Mouse (Mus musculus) spleen, postnatal 4 days (tissue): ENCODE measurements around the gene Rora.
"Not testable (repeated sequence)": the region's sequence is repeated elsewhere in the genome, so short reads cannot be mapped to it uniquely, and the experiment has no call there.

Source experiments
- DNase-seq, 2 experiments: peaks; one replicate each; pipeline ENCODE4 v3.0.0; 2022; ENCODE audit warnings: low spot score in 2 of 2

Rora gene

DNA sequence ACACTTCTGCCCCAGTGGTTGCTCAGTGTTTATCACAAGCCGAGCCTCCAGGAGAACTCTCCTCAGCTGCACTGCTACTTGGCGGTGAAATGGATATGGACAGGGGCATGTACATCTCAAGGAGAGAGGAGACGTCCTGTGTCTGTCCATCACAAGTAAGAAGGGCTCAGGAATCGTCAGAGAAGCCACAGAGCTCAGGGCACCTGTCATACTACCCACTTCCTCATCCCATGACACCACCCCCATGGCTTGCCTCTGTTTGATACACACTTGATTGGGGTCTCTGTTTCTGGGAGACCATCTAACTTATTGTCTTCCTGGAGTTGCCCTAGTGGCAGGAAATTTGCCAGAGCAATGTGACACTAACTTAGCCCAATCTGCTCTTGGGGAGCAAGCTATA lies 433.3 kb downstream of the Rora start:
- no peak for DNase-seq

DNA sequence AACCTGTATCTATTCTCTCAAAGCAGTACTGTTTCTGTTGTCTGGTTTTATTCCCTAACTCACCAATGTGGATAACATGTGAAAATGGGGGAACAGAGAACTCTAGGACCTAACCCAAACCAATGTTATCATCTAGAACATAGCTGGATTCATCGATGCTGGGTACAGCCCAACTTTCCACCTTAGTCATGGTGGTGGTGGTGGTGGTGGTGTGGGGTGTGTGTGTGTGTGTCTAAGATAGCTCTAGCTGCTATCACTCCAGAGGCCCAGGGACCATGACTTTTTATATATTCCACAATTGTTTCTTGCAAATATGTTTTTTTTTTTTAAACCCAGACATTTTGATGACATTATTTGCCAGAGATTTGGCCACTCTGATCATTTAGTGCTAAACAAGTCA lies 433.7 kb downstream of the Rora start:
- DNase-seq: no peak

DNA sequence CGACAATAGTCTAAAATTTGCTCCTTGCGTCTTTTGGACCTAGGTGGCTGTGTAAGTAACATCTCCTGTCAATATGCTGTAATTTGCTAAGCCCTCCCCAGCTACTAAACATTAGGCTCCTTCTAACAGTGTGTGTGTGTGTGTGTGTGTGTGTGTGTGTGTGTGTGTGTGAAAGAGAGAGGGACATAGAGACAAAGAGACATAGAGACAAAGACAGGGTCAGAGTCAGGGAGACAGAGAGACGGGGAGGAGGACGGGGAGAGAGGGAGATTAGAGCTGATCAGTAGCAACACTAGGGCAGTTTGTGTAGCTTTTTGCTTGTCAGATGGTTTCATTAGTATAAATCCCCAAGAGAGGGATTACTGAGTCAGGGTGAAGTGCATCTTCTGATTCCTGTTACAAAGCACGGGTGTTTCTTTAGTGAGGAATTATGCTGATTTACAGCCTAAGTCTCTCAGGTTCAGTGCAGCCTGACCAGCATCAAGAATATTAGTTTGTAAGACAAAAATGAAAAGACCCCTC lies 437.2 kb downstream of the Rora start:
- DNase-seq: no peak

DNA sequence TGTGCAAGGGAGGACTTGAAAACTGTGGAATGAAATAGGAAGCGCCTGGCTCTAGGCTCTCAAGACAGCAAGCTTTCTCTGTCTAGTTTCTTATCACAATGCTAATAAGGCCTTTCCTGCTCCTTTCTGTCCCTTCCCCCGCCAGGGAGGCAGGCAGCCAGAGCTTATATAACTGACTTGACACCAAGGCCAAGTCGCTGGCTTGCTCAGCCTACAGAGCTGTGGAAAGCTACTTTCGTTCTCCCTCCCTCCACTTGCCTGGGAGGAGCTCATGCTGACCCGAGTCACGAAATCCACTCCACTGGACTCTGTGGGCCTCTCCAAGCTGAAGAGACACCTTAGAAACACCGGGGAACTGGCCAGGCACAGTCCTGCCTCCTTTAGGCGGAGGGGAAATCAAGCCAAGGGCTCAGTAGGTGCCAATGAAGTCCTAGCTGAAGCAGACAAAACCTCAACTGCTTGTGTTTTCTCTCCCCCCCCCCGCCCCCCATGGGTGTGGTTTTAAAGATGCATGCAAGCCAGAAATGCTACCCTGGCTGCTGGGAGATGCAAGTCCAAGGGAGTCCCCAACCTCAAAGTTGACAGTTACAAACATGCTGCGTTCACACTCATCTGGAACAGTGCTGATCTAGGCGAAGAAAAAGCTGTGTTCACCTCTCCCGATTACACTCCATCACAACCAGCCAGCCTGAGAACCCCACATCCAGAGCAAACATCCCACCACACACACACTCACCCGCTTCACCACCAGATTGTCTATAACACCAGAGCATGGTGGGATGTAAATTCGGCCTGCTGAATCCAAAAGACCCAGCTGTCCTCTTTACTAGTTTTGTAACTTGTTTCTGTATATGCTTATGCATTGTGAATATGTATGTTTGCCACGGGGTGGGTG lies 438.8 kb downstream of the Rora start:
- DNase-seq: peak in 1 of 2 experiments; percentile 20

DNA sequence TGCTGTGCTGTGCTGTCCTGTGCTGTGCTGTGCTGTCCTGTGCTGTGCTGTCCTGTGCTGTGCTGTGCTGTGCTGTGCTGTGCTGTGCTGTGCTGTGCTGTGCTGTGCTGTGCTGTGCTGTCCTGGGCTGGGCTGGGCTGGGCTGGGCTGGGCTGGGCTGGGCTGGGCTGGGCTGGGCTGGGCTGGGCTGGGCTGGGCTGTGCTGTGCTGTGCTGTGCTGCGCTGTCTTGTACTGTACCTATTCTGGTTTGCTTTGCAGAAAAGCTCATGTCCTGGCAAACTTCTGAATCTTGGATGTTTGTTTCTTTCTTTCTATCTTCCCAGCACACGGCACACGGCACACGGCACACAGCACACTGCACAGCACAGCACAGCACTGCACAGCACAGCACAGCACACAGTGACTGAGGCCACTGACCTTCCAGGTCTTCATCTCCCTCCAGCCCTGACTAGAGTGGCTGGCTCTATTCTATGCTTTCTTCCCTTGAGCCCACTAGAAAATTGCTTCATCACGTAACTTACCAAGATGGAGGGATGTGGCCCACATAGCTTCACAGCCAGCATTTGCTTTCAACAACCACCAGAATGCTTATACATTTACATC lies 446.7 kb downstream of the Rora start:
- DNase-seq: not testable (repeated sequence)

DNA sequence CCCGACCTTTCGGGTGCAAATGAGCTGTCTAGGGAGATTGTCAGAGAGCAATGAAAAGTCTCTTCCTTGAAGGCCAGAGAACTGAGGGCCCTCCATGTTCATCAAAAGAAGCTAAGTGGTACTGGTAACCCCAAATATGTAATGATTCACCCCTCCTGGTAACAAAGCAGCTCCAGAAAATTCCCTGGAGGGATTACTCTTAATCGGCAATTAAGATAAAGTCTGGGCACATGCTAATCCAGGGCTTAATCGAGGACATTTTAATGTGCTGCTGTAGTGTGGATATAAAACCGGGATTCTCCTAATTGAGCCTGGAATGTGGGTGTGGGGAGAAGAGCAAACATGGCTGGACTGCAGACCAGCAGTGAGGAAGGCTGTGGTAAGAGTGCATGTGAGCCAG lies 450.7 kb downstream of the Rora start:
- no peak for DNase-seq

DNA sequence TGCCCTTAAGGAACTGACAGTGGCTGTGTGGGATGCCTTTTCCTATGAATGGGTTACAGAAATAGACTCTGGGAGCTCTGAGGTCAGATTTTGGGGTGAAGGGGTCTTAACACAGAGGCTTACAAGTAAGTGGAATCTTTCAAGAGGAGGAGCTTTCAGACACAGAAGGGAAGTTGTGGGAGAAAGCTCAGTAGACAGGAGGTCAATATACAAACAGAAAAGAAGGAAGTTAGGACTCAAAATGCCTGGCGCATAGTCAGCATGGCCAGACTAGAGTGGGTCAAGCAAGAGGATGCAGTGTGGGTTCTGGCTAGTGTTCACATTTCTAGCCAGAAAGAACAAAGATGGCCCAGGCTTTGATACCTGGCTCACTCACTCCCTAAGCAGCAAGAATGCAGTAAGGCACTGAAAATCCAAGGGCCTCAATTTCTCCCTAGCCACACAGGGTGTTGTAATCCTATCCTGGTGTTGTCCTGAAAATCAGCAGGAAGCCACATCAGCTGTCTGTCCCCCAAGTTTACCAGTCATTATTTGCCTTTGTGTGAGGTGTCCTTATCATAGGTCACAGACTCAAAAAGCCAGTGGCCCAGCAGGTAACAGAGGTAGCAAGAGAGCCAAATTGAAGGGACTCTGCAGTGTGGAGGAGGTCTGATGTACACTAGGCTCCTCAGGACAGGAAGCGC lies 456.2 kb downstream of the Rora start:
- DNase-seq: no peak

DNA sequence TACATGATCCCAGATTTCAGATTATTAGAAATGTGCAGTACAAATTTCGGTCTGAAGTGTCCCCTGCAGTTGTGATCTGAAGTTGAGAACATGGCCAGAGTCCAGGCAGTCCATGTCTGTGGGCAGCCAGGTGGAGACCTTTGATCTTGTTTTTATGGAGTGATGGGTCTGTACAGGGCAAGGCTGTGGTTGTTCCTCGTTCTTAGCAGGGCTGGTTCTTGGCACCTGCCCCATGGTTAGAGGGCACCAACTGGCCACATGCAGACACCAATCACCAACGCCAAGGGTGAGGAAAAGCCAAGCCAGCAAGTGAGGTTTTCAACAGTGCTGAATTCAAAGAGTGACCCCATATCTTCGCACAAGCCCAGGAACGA lies 456.7 kb downstream of the Rora start:
- DNase-seq: no peak

DNA sequence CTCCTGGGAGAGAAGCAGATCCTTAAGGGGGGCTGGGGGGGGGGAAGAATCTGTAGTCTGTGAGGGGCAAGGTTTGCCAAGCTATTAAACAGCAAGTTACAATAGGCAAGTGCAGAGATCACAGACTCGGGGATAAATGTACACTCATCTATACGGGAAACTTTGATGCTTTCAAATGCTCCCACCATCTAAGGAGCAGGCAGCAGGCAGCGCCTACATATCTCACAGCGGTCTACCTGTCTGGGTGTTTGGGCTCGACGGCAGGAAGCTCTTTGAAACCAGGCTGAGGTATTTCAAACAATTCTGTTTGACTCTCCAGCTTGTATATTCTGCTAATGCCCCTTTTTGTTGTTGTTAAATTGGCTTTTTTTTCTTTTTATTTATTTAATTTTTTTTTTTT lies 457.1 kb downstream of the Rora start:
- no peak for DNase-seq

DNA sequence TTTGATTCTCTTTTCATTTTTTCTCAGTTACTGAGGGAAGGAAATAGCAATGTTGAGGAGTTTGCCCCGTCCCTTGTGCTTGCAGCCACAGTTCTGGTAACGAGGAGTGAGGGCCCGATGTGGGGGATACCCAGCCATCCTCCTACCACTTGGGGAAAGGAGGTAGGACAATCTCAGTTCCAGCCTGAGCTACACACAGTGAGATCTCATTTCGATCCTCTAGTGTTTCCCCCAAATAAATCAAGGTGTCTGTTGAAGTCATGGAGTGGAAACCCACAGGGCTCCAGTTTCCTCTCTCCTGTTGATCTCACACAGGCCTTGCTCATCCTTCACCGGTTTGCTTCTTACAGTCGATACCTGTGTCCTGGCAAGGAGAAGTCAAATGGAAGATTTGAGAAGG lies 458.0 kb downstream of the Rora start:
- DNase-seq: no peak

DNA sequence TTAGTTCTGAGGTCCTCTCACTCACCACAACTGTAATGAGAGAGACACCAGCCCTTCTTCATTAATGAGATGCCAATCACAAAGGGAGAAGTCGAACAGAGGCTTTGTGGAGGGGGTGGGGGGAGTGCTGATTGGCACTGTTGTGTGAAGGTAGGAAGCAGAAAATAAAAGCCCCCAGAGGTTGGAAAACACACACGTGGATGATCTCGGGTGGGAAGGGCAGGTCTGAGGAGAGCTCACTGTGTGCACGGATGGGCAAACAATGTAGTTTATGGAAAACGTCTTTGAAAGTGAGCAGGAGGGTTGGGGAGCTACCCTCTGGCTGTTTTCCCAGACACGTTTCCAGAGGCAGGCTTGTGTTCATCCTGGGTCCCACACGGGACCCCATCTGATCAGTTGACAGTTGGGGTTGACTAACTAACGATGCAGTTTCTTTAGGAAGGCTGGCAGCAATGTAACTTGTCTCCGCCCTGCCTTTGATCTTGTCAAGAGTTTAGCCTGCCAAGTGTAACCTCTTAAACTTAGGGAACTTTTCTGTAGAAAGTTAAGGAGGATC lies 460.9 kb downstream of the Rora start:
- no peak for DNase-seq

DNA sequence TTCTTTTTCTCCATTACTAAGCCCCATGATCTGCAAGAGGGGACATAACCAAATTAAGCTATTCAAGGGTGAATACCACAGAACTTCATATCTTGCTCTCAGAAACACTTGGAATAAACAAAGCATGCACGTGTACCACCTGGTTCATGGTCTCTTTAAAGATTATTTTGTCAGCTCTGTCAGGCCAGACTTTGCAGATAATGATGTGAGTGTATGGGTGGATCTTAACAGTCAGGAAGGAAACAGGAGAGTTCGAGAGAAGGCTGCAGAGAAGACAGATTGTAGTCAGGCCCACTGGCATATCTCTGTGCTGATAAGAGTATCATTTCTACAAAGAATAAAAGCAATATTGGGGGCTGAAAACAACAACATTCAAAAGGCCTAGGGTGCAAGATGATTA lies 463.2 kb downstream of the Rora start:
- no peak for DNase-seq

DNA sequence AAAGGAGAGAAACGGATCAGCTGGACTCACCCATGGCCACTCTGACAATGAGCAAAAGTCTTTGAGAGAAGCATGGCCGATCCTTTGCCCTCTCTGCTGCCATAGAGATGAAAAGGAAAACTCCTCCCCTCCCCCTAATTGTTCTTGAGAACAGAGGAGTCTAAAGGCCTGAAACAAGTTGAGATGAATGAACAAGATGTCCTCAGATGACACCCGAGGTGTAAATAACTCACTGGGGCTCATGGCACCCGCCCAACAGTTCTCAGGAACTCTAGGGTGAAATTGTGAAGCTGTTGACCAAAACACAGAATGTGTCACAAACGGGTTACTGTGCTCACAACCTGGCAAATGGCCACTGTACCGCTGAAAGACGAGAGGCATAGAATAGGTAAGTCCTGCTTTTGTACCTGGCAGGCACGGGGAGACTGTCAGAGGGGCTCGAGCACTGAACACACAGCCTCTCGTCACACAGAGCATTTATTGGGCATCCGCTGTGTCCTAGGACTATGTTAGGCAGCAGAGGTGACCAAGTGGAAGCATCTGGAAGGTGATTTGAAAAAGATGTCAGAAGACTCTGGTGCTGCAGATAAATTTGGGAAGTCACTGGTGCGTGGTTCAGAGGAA lies 467.6 kb downstream of the Rora start:
- no peak for DNase-seq

DNA sequence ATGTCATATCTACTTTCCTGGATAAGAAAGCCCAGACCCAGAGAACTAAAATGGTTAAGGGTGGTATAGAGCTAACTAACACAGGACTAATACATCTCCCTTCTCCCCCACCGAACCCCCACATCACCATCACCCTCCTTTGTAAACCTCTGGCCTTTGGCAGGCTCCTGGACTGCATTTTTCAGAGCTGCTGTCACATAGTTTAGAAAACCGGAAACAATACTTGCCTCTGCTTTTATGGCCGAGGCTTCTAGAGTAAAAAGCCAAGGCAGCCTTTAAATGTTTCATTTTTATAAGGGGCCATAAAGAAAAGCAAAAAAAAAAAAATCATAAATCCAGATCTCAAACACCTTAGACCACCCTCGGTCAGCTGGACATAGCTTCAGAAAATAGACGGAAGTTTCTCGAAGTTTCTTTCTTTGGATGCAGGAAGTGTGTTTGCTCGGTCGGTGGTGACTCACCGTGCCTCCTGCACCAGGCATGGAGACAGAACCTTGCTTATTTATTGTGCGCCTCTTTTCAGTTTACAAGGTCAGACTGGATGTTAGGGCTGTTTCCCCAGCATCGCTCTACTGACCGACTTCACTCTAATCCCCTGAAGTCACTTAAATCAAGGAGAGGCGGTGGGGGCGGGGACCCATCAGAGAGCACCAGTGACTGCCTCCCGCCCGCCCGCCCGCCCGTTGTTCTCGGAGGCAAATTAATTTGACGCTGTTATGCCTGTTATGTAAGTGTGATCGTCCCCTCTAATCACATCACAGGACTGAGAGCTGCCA lies 471.6 kb downstream of the Rora start:
- DNase-seq: no peak

DNA sequence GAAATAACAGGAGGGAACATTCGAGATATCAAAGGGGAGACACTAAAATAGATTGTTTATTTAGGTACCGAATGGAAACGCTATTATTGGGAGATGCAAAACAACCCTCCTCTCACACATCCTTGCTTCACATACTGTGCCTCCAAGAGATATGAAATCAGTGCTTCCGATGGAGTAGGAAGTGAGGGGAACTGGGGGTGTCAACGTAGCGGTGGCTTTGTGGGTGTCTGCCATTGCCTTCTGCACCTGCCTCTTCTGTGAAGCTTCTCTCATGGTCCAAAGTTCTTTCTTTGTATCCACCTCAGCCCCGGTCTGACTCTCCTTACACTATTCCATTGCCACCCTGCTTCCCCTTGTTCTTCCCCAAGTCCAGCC lies 472.2 kb downstream of the Rora start:
- DNase-seq: no peak

DNA sequence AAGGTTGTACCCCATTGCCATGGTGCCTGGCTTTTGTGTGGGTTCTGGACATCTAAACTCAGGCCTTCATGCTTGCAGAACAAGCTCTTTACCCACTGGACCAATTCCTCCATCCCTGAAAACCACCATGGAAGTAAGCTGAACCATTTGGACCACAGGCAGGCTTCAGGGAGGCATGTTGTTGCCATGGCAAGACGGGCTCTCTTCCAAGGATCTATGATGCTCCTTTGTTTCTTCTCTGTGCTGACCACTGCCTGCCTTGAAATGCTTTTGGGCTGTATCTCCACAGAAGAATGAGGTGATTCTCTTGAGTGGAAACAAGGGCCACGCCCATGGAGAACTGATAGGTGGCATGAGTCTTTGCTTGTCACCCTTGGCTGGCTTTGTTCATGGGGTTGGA lies 473.0 kb downstream of the Rora start:
- no peak for DNase-seq

DNA sequence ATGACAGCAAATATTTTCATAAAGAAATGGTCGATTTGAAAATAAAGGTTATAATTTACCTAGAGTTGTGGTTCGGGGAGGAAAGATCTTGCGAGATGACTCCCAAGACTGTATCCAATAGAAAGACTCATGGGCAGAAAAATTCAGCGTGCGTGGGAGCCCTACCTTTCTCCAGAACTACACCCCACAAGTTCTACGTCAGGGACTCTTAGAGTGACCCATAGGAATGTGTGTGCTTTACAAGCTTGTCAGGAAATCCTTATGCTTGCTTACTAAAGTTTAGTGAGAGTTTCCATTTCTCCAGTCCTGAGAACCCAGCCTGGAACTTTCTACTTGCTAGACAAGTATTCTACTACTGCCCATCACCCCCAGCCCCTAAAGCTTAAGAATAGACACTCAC lies 474.7 kb downstream of the Rora start:
- no peak for DNase-seq

DNA sequence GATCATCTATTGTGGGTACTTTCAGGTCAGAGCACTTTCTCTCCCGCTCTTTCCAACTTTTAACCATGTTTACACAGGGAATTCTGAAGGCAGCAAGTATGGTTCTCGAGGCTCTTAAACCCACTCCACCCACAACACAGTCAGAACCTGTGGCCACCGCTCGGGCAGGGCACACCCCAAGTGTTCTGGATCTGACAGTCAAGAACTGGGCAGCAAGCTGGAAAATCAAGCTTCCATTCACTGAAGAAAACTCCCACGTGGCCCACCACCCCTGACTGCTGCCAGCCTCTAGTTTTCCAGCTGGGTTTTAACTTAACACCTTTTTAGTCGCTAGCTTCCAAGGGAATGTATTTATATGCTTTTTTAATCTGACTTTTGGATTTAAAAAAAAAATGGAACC lies 479.4 kb downstream of the Rora start:
- no peak for DNase-seq

DNA sequence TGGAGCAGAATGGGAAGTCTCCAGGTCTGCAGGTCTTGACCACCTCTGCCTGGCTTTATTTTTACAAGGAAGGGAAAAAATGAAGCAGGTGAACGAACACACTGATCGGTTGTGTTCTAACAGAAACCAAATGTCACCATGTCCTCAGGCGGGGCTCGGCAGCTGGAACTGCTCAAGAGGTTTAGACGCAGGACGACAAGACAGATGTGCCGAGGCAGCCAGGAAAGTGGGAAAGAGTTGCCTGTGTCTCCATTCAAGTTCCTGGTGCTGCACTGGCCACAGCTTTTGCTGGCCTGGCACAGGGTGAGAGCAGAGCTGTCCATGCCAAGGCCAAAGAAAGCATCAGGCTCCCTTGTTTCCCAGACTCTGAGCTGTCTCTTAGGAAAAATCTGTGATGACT lies 480.1 kb downstream of the Rora start:
- DNase-seq: no peak

DNA sequence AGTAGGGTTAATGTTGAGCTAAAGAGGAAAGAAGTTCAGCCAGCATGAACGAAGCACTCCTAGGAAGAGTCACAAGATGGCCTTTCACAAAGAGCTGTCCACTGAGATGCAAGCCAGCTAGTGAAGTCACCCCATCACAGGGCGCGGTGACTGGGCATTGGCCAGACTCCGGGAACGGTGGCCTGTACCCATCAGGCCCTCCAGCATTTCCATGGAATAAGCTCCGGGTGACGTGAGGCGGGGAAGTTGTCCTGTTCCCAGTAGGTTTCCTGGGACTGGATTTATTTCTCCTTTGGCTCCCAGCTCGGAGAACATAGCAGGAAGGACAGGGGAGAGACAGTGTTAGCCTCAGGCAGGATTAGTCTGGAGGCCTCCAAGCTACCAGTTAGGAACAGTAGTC lies 481.0 kb downstream of the Rora start:
- DNase-seq: no peak

DNA sequence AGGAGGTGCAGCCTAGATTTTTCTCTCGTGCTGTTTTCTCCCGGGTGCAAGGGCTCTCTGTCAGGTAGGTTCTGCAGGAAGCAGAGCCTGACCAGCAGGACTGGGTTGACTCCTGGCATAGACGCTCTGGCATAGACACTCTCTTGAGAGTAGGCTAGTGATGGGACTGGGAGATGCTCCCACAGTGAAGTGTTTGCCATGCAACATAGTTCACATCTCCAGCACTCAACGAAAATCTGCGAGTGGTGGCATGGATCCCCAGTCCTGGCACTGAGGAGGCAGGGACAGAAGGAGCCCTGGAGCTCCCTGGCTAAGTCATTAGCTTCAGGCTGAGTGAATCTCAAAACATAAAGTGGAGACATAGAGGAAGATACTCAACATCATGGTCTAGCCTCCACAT lies 483.2 kb downstream of the Rora start:
- DNase-seq: no peak
